Mouse (Mus musculus) lung, embryonic 15.5 days (tissue): ENCODE results near the gene Capza1. TPM values are rescaled to one million over a fixed set of nuclear protein-coding genes. Genes with fewer than 3 reads are reported as not detected.
"Not testable (repeated sequence)": the region's sequence is repeated elsewhere in the genome, so short reads cannot be mapped to it uniquely, and the experiment has no call there.

Experiments
- ATAC-seq: fragments of 200-750 bp; cut with Nextera tagmentation; 2 replicates; pipeline ENCODE4 v1.8.0; 2017; ENCODE audit warnings: moderate number of reproducible peaks, borderline replicate concordance; ENCODE audit not compliant: low FRiP score, low TSS enrichment; ENCODE audit errors: extremely low read depth
- H3K27ac ChIP-seq: fragments of 300-500 bp; sonication (generic); 2 replicates; pipeline ENCODE4 v1.5.1; 2015; ENCODE audit warnings: moderate library complexity, mild to moderate bottlenecking, inconsistent platforms
- H3K27me3 ChIP-seq: fragments of 300-500 bp; sonication (generic); 2 replicates; pipeline ENCODE4 v1.6.1; 2015; ENCODE audit warnings: inconsistent platforms
- H3K36me3 ChIP-seq: fragments of 300-500 bp; sonication (generic); 2 replicates; pipeline ENCODE4 v1.6.1; 2015; ENCODE audit warnings: inconsistent platforms
- H3K4me1 ChIP-seq: fragments of 300-500 bp; sonication (generic); 2 replicates; pipeline ENCODE4 v1.6.1; 2015; ENCODE audit warnings: inconsistent platforms
- H3K4me2 ChIP-seq: fragments of 300-500 bp; sonication (generic); 2 replicates; pipeline ENCODE4 v1.6.1; 2015; ENCODE audit warnings: inconsistent platforms, mild to moderate bottlenecking, moderate library complexity
- H3K4me3 ChIP-seq: fragments of 300-500 bp; sonication (generic); 2 replicates; pipeline ENCODE4 v1.5.1; 2015; ENCODE audit warnings: mild to moderate bottlenecking, inconsistent platforms
- H3K9ac ChIP-seq: fragments of 300-500 bp; sonication (generic); 2 replicates; pipeline ENCODE4 v1.6.1; 2015; ENCODE audit warnings: inconsistent platforms
- H3K9me3 ChIP-seq: fragments of 300-500 bp; sonication (generic); 2 replicates; pipeline ENCODE4 v1.6.1; 2016; ENCODE audit warnings: inconsistent platforms
- WGBS: fragments of 180-500 bp; shearing (Covaris S2); methylation state at CpG from one replicate; pipeline ENCODE4 v1.1.7; 2015; 5-methylcytosine and 5-hydroxymethylcytosine counted together
- polyA plus RNA-seq: library from polyadenylated mRNA; unstranded; fragments of >200 nt; fragmentation: Nextera tagmentation; extraction: Ambion mirVana; gene quantifications from 2 replicates; pipeline ENCODE4 v1.2.1, GENCODE M21; 2015

The Capza1 gene
- 209 and 222 TPM in 2 replicates for polyA plus RNA-seq

DNA sequence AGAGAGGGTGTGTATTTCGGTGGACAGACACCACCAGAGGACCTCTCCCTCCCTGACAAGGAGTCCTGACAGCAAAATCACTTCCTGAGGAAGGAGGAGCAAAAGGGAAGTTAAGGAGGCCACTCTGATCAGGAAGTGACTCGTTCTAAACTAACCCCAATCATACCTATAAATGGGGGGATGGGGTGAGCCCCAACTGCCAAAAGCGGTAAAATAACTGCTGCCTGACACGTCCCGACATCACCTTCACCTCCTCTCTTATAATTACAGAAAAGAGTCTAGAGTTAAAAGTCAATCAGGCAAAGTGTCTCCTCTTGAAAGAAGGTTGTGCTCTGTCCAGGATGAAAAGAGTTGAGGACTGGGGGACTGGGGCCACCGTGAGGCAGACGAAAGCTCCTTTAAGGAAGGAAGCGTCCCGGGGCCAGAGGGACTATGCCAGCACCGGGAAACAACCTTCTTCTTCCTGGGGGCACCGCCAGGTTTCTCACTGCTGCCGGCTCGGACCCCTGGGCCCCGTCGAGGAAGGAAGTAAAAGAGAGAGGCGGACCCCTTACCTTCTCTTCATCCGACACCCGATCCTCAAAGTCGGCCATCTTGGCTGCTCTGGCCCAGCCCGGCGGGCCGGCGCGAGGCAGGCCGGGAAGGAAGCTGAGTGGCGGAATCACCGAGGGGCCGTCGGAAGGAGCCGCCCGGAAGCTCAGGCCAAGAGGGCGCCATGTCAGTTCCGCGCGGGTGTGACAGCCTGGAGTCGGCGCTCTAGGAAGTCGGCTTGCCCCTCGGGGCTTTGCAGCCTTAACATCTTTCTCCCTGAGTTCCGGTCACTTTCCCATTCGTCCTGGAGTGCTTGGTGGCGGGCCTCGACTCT lies at the start of gene Capza1, which contains the start of gene St7l:
Gene Capza1 (minus strand): TSS at position 720 of the 865 bp plus-strand sequence.
Gene St7l (plus strand): TSS at position 220 of the 865 bp plus-strand sequence.
- Histone ChIP-seq H3K27me3 (no peaks in the 10 kb centered on the region), H3K4me1 (peaks cover 34% of the 10 kb centered on the region), H3K36me3 (peaks cover 1% of the 10 kb centered on the region; the same call in 1 of the 2 replicates), H3K27ac (peak within 1 kb of the TSS; percentile 96), H3K9me3 (no peaks in the 10 kb centered on the region), H3K9ac (peak within 1 kb of the TSS; percentile 95), H3K4me2 (peak within 1 kb of the TSS; percentile 72), H3K4me3 (peak within 1 kb of the TSS; percentile 91)
- under 1% methylated on average over 43 of the region's 43 CpGs for WGBS
- peak; percentile 96 for ATAC-seq

GRCm38 (mm10) chr3:104909195-104909594 lies 44.9 kb upstream of the Capza1 start:
- ATAC-seq, result no peak
- Histone ChIP-seq H3K27me3 (no peaks in the 10 kb centered on the region), H3K36me3 (peaks cover 13% of the 10 kb centered on the region), H3K4me1 (no peaks in the 10 kb centered on the region), H3K27ac (no peak overlapping the region), H3K4me2 (no peak overlapping the region), H3K4me3 (no peak overlapping the region), H3K9me3 (no peaks in the 10 kb centered on the region), H3K9ac (no peak overlapping the region)
- 77% methylated on average over 6 of the region's 6 CpGs for WGBS

DNA sequence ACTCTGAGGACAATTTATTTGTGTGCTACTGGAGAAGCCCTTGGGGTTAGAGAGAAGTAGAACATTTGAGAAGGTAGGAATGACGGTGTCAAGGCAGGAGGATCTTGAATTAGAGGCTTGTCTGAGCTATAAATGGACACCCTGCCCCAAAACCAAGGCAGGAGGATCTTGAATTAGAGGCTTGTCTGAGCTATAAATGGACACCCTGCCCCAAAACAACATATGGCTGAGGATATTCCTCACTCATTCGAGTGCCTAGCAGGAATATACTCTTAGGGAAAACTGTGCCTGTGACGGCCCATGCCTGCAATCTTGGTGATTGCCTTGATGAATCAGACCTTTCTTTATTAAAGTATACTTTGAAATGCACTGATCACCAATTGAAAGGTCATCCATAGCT lies 41.7 kb upstream of the Capza1 start:
- no peaks in the 10 kb centered on the region for H3K27me3 ChIP-seq
- no peaks in the 10 kb centered on the region for H3K4me1 ChIP-seq
- H3K9ac ChIP-seq, result no peak overlapping the region
- H3K27ac ChIP-seq, result no peak overlapping the region
- WGBS, result 84% methylated on average over 3 of the region's 3 CpGs
- H3K36me3 ChIP-seq, result peaks cover 16% of the 10 kb centered on the region
- H3K4me3 ChIP-seq, result no peak overlapping the region
- H3K9me3 ChIP-seq, result no peaks in the 10 kb centered on the region
- H3K4me2 ChIP-seq, result no peak overlapping the region
- no peak for ATAC-seq

DNA sequence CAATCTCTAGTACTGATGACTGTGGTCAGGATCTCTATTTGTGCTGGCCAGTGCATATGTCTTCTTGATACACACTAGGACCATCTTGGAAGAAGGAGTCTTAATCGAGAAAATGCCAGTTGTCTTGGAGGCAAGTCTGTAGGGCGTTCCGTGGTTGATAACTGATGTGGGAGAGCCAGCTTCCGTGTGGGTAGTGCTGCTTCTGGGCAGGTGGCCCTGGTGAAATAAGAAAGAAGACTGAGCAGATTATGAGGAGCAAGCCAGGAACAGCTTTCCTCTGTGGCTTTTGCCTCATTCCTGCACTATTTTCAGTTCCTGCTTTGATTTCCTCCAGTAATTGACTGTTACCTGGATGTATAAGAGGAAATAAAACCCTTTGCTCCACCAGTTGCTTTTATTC lies 41.1 kb upstream of the Capza1 start:
- Histone ChIP-seq H3K4me2 (no peak overlapping the region), H3K9me3 (no peaks in the 10 kb centered on the region), H3K27ac (no peak overlapping the region), H3K4me1 (no peaks in the 10 kb centered on the region), H3K36me3 (peaks cover 16% of the 10 kb centered on the region), H3K9ac (no peak overlapping the region), H3K4me3 (no peak overlapping the region), H3K27me3 (no peaks in the 10 kb centered on the region)
- WGBS, result 87% methylated on average over 4 of the region's 4 CpGs
- ATAC-seq, result no peak

DNA sequence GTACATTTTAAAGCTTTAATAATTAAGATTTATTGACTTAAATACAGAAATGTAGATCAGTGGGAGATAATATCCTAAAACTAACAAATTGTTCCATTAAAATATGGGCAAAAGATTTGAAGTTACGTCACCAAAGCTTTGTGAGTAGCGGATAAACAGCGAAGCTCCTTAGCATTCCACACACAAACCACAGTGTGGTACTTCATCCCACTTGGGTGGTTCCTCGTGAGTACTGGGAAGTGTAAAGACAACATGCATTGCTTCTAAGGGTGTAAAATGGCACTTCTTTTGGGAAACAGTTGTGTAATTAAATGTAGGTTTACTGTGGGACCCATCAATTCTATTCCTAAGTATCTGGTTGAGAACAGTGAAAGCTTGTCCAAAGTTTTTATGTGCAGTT lies 36.8 kb upstream of the Capza1 start:
- WGBS, result 89% methylated on average over 4 of the region's 4 CpGs
- H3K9ac ChIP-seq, result no peak overlapping the region
- H3K4me1 ChIP-seq, result no peaks in the 10 kb centered on the region
- peaks cover 37% of the 10 kb centered on the region for H3K36me3 ChIP-seq
- no peak overlapping the region for H3K4me3 ChIP-seq
- no peak overlapping the region for H3K27ac ChIP-seq
- H3K9me3 ChIP-seq, result no peaks in the 10 kb centered on the region
- ATAC-seq, result no peak
- H3K4me2 ChIP-seq, result no peak overlapping the region
- H3K27me3 ChIP-seq, result no peaks in the 10 kb centered on the region

GRCm38 (mm10) chr3:104896141-104896540 lies 31.8 kb upstream of the Capza1 start:
- 63% methylated on average over 3 of the region's 3 CpGs for WGBS
- H3K36me3 ChIP-seq, result peaks cover 50% of the 10 kb centered on the region

DNA sequence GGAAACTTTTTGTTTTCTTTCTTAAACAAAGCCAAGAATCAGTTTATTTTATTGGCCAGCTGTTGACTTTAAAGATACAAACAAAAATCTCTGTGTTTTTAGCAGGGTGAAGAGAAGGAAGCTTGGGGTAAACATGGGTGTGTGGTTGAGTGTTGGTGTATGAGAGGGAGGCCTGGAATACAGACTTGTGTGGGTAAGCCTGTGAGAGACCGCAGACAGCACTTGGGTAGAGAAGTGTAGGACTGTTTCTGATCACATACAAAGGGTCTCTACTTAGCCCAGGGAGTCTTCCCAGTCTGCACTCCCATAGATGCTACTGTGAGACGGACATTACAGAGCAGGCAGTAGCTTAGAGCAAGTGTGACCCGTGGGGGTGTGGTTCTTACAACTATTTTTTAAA lies 24.3 kb upstream of the Capza1 start:
- Histone ChIP-seq H3K27me3 (no peaks in the 10 kb centered on the region), H3K4me1 (peaks cover 9% of the 10 kb centered on the region), H3K9ac (no peak overlapping the region), H3K27ac (0 out of 2 replicates have a peak overlapping the region, but pooled peaks have one; percentile 0), H3K9me3 (no peaks in the 10 kb centered on the region), H3K36me3 (peaks cover 46% of the 10 kb centered on the region), H3K4me2 (no peak overlapping the region), H3K4me3 (no peak overlapping the region)
- WGBS, result 66% methylated on average over 3 of the region's 3 CpGs
- peak; percentile 67; the same call in 1 of the 2 replicates for ATAC-seq

More at GRCm38 (mm10) chr3:104896141-104896540, 31.8 kb upstream of the Capza1 start:
- Histone ChIP-seq H3K4me2 (no peak overlapping the region), H3K9me3 (no peaks in the 10 kb centered on the region), H3K27ac (no peak overlapping the region), H3K4me1 (no peaks in the 10 kb centered on the region), H3K27me3 (no peaks in the 10 kb centered on the region), H3K4me3 (no peak overlapping the region), H3K9ac (no peak overlapping the region)
- no peak for ATAC-seq

DNA sequence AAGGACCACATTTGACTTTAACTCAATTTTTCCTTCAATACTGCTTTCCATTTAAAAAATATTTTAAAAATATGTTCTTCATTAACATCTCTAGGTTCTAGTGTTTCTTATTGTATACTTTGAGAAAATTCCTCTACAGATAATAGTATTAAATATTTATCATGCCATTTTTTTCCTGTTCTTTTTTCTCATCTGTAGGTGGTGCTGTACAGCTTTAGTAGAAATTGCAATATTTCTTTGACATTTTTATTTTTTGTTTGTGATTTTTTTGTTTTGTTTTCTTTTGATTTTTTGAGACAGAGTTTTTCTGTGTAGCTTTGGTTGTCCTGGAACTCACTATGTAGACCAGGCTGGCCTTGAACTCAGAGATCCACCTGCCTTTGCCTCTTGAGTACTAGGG lies 5.3 kb upstream of the Capza1 start:
- ATAC-seq, result no peak
- H3K36me3 ChIP-seq, result peaks cover 43% of the 10 kb centered on the region

GRCm38 (mm10) chr3:104866674-104867073 lies 2.4 kb upstream of the Capza1 start:
- Histone ChIP-seq H3K4me2 (peak overlapping the region; percentile 72; the same call in 1 of the 2 replicates), H3K4me3 (peak overlapping the region; percentile 91; the same call in 1 of the 2 replicates)
- ATAC-seq, result not testable (repeated sequence)

More for the DNA sequence above, 5.3 kb upstream of the Capza1 start:
- no peak overlapping the region for H3K9ac ChIP-seq
- H3K9me3 ChIP-seq, result no peaks in the 10 kb centered on the region
- H3K4me1 ChIP-seq, result peaks cover 8% of the 10 kb centered on the region
- H3K27ac ChIP-seq, result no peak overlapping the region
- H3K4me3 ChIP-seq, result no peak overlapping the region
- no peak overlapping the region for H3K4me2 ChIP-seq
- H3K27me3 ChIP-seq, result no peaks in the 10 kb centered on the region

DNA sequence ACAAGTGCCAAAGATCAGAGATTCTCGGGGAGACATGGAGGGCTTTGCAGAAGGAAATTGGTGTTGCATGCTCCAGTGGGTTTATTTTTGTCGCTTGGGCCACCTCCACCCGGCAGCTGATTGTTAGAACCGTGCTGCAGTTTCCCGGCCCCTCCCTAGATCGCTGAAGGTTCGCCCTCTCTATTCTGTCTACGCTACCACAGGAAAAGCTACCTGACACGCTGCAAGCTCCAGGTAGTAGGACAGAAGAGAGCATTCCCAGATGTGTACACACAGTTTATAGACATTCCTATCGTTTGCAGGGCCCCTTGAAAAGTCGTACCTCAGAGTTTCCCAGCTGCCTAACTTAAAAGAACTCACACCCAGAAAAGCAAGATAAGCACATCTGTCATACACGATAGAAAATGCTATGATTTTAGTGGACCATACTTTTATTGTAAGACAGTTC lies 1.1 kb upstream of the Capza1 start:
- WGBS, result under 1% methylated on average over 12 of the region's 12 CpGs
- Histone ChIP-seq H3K4me1 (peaks cover 34% of the 10 kb centered on the region), H3K9me3 (no peaks in the 10 kb centered on the region), H3K36me3 (peaks cover 8% of the 10 kb centered on the region; the same call in 1 of the 2 replicates), H3K4me3 (peak overlapping the region; percentile 91), H3K27me3 (no peaks in the 10 kb centered on the region), H3K4me2 (peak overlapping the region; percentile 72), H3K27ac (peak overlapping the region; percentile 96), H3K9ac (peak overlapping the region; percentile 95)
- no peak for ATAC-seq

More at GRCm38 (mm10) chr3:104866674-104867073, 2.4 kb upstream of the Capza1 start:
- Histone ChIP-seq H3K36me3 (peaks cover 20% of the 10 kb centered on the region), H3K4me1 (peaks cover 25% of the 10 kb centered on the region)
- not testable (repeated sequence) for H3K9me3 ChIP-seq, H3K27ac ChIP-seq, H3K9ac ChIP-seq, H3K27me3 ChIP-seq

DNA sequence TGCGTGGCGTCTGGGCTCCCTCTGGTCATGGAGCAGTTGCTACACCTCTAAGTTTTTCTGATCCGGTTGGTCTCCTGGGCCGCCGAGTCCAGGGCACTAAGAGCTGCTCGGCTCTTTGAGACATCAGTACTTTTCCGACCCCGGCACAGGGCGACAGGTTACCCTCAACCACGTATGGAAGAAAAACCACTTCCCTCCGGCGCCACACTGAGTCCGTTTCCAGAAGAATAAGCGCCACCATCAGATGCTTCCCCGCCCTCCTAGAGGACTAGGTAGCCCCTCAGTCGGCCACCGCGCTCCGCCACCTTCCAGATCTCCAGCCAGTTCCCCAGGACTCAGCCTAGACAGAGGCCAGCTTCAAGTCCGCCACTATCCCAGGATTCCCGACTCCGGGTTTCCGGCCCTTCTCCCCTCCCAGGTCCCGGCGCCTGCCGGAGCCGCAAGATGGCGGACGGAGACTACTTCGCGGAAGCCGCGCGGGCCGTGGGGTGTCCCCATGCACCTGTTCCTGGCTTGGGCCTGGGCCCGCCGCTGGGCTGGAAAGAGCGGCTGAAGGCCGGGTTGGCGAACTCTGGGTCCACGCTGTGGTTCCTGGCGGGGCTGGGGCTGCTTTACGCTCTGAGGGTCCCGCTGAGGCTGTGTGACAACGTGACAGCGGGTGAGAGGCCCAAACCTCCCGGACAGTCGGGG lies 491 bp upstream of the Capza1 start:
- peak; percentile 93 for ATAC-seq
- WGBS, result 1% methylated on average over 47 of the region's 48 CpGs
- Histone ChIP-seq H3K4me3 (peak overlapping the region; percentile 91), H3K9ac (peak overlapping the region; percentile 95), H3K27ac (peak overlapping the region; percentile 96), H3K36me3 (peaks cover 4% of the 10 kb centered on the region; the same call in 1 of the 2 replicates), H3K9me3 (no peaks in the 10 kb centered on the region), H3K4me2 (peak overlapping the region; percentile 72), H3K4me1 (peaks cover 34% of the 10 kb centered on the region), H3K27me3 (no peaks in the 10 kb centered on the region)
